Mouse (Mus musculus) CH12.LX (cell line): ENCODE measurements around the gene Myo3b. TPM values are rescaled to one million over a fixed set of nuclear protein-coding genes. Genes with fewer than 3 reads are reported as not detected.

ENCODE experiments used
- DNase-seq: peaks from one replicate; pipeline ENCODE4 v3.0.0-alpha.2; 2013; ENCODE audit errors: extremely low read depth
- H3K27ac ChIP-seq: 2 replicates; pipeline ENCODE4 v1.5.1; 2012; ENCODE audit warnings: low read depth, mild to moderate bottlenecking, control low read depth, moderate library complexity; ENCODE audit not compliant: insufficient read depth
- H3K27me3 ChIP-seq: replicated peaks from 2 replicates; pipeline ENCODE3; 2012; ENCODE audit warnings: inconsistent platforms
- H3K36me3 ChIP-seq, 2 experiments: replicated peaks in 1 of 2; 2 replicates each; pipeline versions ENCODE3 to v1.6.1; 2012; ENCODE audit warnings: inconsistent platforms in 1 of 2, low read length in 1 of 2, mild to moderate bottlenecking in 1 of 2, mixed read lengths in 1 of 2, moderate library complexity in 1 of 2; ENCODE audit not compliant: control insufficient read depth in 1 of 2, insufficient read depth in 1 of 2
- H3K4me1 ChIP-seq, 2 experiments: 2 replicates each; pipeline ENCODE4 v1.6.1; 2012; ENCODE audit warnings: inconsistent platforms in 1 of 2, moderate library complexity in 1 of 2; ENCODE audit not compliant: insufficient read depth in 2 of 2, control insufficient read depth in 1 of 2
- H3K4me2 ChIP-seq: 2 replicates; pipeline ENCODE4 v1.6.1; 2012; ENCODE audit warnings: low read depth, mild to moderate bottlenecking, control low read depth; ENCODE audit not compliant: poor library complexity, insufficient read depth, severe bottlenecking
- H3K4me3 ChIP-seq, 3 experiments: fragments of 150-350 bp in 1 of 3; sonication (generic) in 1 of 3; replicated peaks in 1 of 3; 2 replicates each; pipeline versions ENCODE3 to v1.5.1; 2011 to 2012; ENCODE audit warnings: low read depth in 2 of 3, low read length in 2 of 3, mild to moderate bottlenecking in 2 of 3, moderate library complexity in 2 of 3, control low read depth in 1 of 3, improper control_type of control experiment in 1 of 3, inconsistent platforms in 1 of 3, mixed read lengths in 1 of 3; ENCODE audit not compliant: poor library complexity in 1 of 3
- H3K79me2 ChIP-seq: replicated peaks from 2 replicates; pipeline ENCODE4 v1.6.1; 2012; ENCODE audit warnings: mild to moderate bottlenecking, moderate library complexity; ENCODE audit not compliant: control insufficient read depth, poor library complexity, insufficient read depth, severe bottlenecking; ENCODE audit errors: extremely low read depth
- H3K9ac ChIP-seq: 2 replicates; pipeline ENCODE4 v1.6.1; 2012; ENCODE audit warnings: low read depth, mild to moderate bottlenecking, control low read depth, moderate library complexity; ENCODE audit not compliant: insufficient read depth
- H3K9me3 ChIP-seq: replicated peaks from 2 replicates; pipeline ENCODE3; 2012; ENCODE audit warnings: low read length, inconsistent platforms, mixed read lengths
- CHD1 ChIP-seq: IDR thresholded peaks from 2 replicates; pipeline ENCODE4 v1.6.1; 2012; ENCODE audit warnings: low read depth, low read length, improper control_type of control experiment, inconsistent platforms
- CHD2 ChIP-seq: IDR thresholded peaks from 2 replicates; pipeline ENCODE4 v1.6.1; 2011; ENCODE audit warnings: low read length, improper control_type of control experiment
- CTCF ChIP-seq, 2 experiments: IDR thresholded peaks in 1 of 2; conservative IDR thresholded peaks in 1 of 2; 2 replicates each; pipeline ENCODE4 v1.5.1; 2011 to 2012; ENCODE audit warnings: low read depth in 2 of 2, low read length in 2 of 2, improper control_type of control experiment in 1 of 2, inconsistent platforms in 1 of 2, mild to moderate bottlenecking in 1 of 2, moderate library complexity in 1 of 2
- EP300 ChIP-seq: IDR thresholded peaks from 2 replicates; pipeline ENCODE4 v1.6.1; 2011; ENCODE audit warnings: low read length, improper control_type of control experiment
- ETS1 ChIP-seq: conservative IDR thresholded peaks from 2 replicates; pipeline ENCODE4 v1.6.1; 2012; ENCODE audit warnings: low read depth, mild to moderate bottlenecking, inconsistent platforms, low read length, improper control_type of control experiment, moderate library complexity
- GABPA ChIP-seq: IDR thresholded peaks from 2 replicates; pipeline ENCODE4 v1.6.1; 2012; ENCODE audit warnings: low read depth, low read length, improper control_type of control experiment, inconsistent platforms; ENCODE audit not compliant: insufficient replicate concordance
- JUN ChIP-seq: IDR thresholded peaks from 2 replicates; pipeline ENCODE4 v1.6.1; 2011; ENCODE audit warnings: low read depth, mild to moderate bottlenecking, low read length, improper control_type of control experiment, moderate library complexity; ENCODE audit not compliant: insufficient read depth
- JUND ChIP-seq: conservative IDR thresholded peaks from 2 replicates; pipeline ENCODE4 v1.6.1; 2011; ENCODE audit warnings: low read depth, low read length, improper control_type of control experiment
- MAX ChIP-seq: IDR thresholded peaks from 2 replicates; pipeline ENCODE4 v1.6.1; 2011; ENCODE audit warnings: low read length, improper control_type of control experiment
- MAZ ChIP-seq: IDR thresholded peaks from 2 replicates; pipeline ENCODE4 v1.6.1; 2012; ENCODE audit warnings: low read depth, mild to moderate bottlenecking, inconsistent platforms, low read length, improper control_type of control experiment, moderate library complexity
- MEF2A ChIP-seq: IDR thresholded peaks from 2 replicates; pipeline ENCODE4 v1.6.1; 2014; ENCODE audit warnings: low read depth, mild to moderate bottlenecking, inconsistent platforms, low read length, improper control_type of control experiment, borderline replicate concordance
- MXI1 ChIP-seq: IDR thresholded peaks from 2 replicates; pipeline ENCODE4 v1.6.1; 2011; ENCODE audit warnings: mild to moderate bottlenecking, low read depth, low read length, improper control_type of control experiment
- NRF1 ChIP-seq: IDR thresholded peaks from 2 replicates; pipeline ENCODE4 v1.6.1; 2014; ENCODE audit warnings: low read depth, mild to moderate bottlenecking, inconsistent platforms, low read length, improper control_type of control experiment, moderate library complexity
- RAD21 ChIP-seq: IDR thresholded peaks from 2 replicates; pipeline ENCODE4 v1.6.1; 2011; ENCODE audit warnings: low read depth, mild to moderate bottlenecking, low read length, improper control_type of control experiment, moderate library complexity
- RCOR1 ChIP-seq: conservative IDR thresholded peaks from 2 replicates; pipeline ENCODE4 v1.6.1; 2012; ENCODE audit warnings: low read depth, mild to moderate bottlenecking, inconsistent platforms, low read length, improper control_type of control experiment
- SMC3 ChIP-seq: IDR thresholded peaks from 2 replicates; pipeline ENCODE4 v1.6.1; 2011; ENCODE audit warnings: low read depth, low read length, improper control_type of control experiment
- TBP ChIP-seq: conservative IDR thresholded peaks from 2 replicates; pipeline ENCODE4 v1.6.1; 2011; ENCODE audit warnings: low read depth, low read length, improper control_type of control experiment
- UBTF ChIP-seq: IDR thresholded peaks from 2 replicates; pipeline ENCODE4 v1.6.1; 2012; ENCODE audit warnings: low read depth, mild to moderate bottlenecking, inconsistent platforms, low read length, improper control_type of control experiment, moderate library complexity
- USF1 ChIP-seq: IDR thresholded peaks from 2 replicates; pipeline ENCODE4 v1.6.1; 2014; ENCODE audit warnings: low read depth, mild to moderate bottlenecking, inconsistent platforms, low read length, improper control_type of control experiment
- ZC3H11A ChIP-seq: IDR thresholded peaks from 2 replicates; pipeline ENCODE4 v1.6.1; 2012; ENCODE audit warnings: low read depth, mild to moderate bottlenecking, inconsistent platforms, low read length, improper control_type of control experiment
- ZKSCAN1 ChIP-seq: IDR thresholded peaks from 2 replicates; pipeline ENCODE4 v1.6.1; 2012; ENCODE audit warnings: low read depth, inconsistent platforms, low read length, improper control_type of control experiment, borderline replicate concordance
- ZMIZ1 ChIP-seq: IDR thresholded peaks from 2 replicates; pipeline ENCODE4 v1.6.1; 2012; ENCODE audit warnings: low read depth, mild to moderate bottlenecking, inconsistent platforms, low read length, improper control_type of control experiment
- ZNF384 ChIP-seq: IDR thresholded peaks from 2 replicates; pipeline ENCODE4 v1.6.1; 2012; ENCODE audit warnings: low read depth, low read length, improper control_type of control experiment, inconsistent platforms
- dilution Hi-C: fragments of 300-500 bp; cut with MboI; formaldehyde crosslinking; loops from 2 replicates; pipeline ENCODE4 v1.14.3; 2020; ENCODE audit warnings: low sequenced_read_pairs; ENCODE audit not compliant: extremely low pct_unique_long_range_greater_than_20kb, extremely low pct_ligation_motif_present
- in situ Hi-C: fragments of 300-500 bp; cut with MboI; formaldehyde crosslinking; loops from 3 replicates; pipeline ENCODE4 v1.14.3; 2019; ENCODE audit warnings: low sequenced_read_pairs, low pct_ligation_motif_present, low pct_unique_long_range_greater_than_20kb, mixed read lengths
- polyA plus RNA-seq: library from polyadenylated mRNA; unstranded; fragments of >175 nt; gene quantifications from 2 replicates; pipeline ENCODE4 v1.2.1, GENCODE M21; 2012; ENCODE audit warnings: low read depth; ENCODE audit not compliant: insufficient read length
- total RNA-seq, 2 experiments: library from RNA; depleted of rRNA; stranded (reverse); fragments of 300-350 nt in 1 of 2; fragments of >200 nt in 1 of 2; gene quantifications; 2 replicates each; pipeline ENCODE4 v1.2.3; 2012 to 2014

Gene Myo3b
- total and polyA plus RNA-seq, 3 experiments: 0.63 to 0.76 (median 0.64) TPM

- dilution Hi-C loops: no loop called here
- Histone ChIP-seq H3K27me3 (no peaks in the 10 kb centered on the region), H3K9ac (no peak overlapping the region), H3K4me3 (no peak overlapping the region), H3K9me3 (no peaks in the 10 kb centered on the region), H3K79me2 (no peaks in the 10 kb centered on the region), H3K4me2 (no peak overlapping the region)
- TF ChIP-seq GABPA: no peak
- no peak for TF ChIP-seq ETS1
- TF ChIP-seq EP300: no peak
- no peak for TF ChIP-seq MAX
- TF ChIP-seq CHD1: no peak
- peak in 1 of 2 experiments; percentile 50; a peak in 2 of 4 replicates for TF ChIP-seq CTCF (conservative IDR thresholded peaks at IDR 0.05 in 1 of 2, IDR thresholded peaks at IDR 0.05 in 1 of 2; ENCODE audit: low read depth in 2 of 2, low read length in 2 of 2)
- TF ChIP-seq ZC3H11A: no peak
- no peak for TF ChIP-seq MAZ
- TF ChIP-seq TBP: no peak
- no peak for TF ChIP-seq USF1
- TF ChIP-seq SMC3: peak; percentile 29
- TF ChIP-seq RAD21: peak; percentile 35
- TF ChIP-seq JUN: no peak
- TF ChIP-seq ZNF384: no peak
- TF ChIP-seq CHD2: no peak
- no peak for TF ChIP-seq ZKSCAN1
- no peak for TF ChIP-seq UBTF
- TF ChIP-seq NRF1: no peak
- no peak for TF ChIP-seq MEF2A
- no peak for TF ChIP-seq ZMIZ1
- TF ChIP-seq JUND: no peak
- no peak for TF ChIP-seq MXI1
- TF ChIP-seq RCOR1: no peak
- TF ChIP-seq, all 38 proteins: peak for 3
- Histone ChIP-seq H3K27ac (no peak overlapping the region), H3K36me3 (no peaks in the 10 kb centered on the region), H3K4me1 (peaks cover 0 to 18% of the 10 kb centered on the region in 2 experiments; a peak in 2 of 4 replicates)
- in situ Hi-C loops: no loop called here
- no peak for DNase-seq
Measured at GRCm38 (mm10) chr2:70278425-70279277, 239.7 kb downstream of the Myo3b start.
